Mouse (Mus musculus): ENCODE measurements around the gene Shisa6.
A peak's percentile ranks its signal among the peaks of the same experiment; 100 is the strongest.

DNA sequence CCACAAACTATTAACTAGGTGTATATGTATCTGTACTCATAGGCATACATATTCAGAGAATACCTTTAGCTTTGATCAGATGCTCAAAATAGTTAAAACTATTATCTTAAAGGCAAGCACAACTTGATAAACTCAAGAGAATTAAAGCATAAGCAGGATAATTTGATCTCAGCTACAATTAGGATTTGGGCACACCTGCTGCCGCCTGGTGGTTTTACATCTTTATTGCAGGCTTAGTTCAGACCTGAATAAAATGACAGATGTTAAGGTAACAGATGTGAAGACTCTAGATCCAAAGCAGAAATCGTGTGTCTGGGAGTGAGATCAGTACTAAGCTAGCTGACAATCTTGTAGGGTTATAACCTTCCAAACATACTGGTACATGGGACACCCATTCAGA is 24.8 kb downstream of the Shisa6 start:
- no peak for TF ChIP-seq POLR2A (IDR thresholded peaks at IDR 0.05; ENCODE audit: borderline replicate concordance, extremely low read depth, insufficient read depth, insufficient read length, poor library complexity, severe bottlenecking)
- peak; percentile 12; the same call in 1 of the 2 replicates for TF ChIP-seq CTCF (IDR thresholded peaks at IDR 0.05; ENCODE audit: borderline replicate concordance, extremely low read depth, insufficient read depth, insufficient read length)

Measured in brain, embryonic 14.5 days (tissue).